Mouse (Mus musculus): ENCODE data around the gene Wnt8b.
"Not testable (repeated sequence)": the region's sequence is repeated elsewhere in the genome, so short reads cannot be mapped to it uniquely, and the experiment has no call there.

The Wnt8b gene

DNA sequence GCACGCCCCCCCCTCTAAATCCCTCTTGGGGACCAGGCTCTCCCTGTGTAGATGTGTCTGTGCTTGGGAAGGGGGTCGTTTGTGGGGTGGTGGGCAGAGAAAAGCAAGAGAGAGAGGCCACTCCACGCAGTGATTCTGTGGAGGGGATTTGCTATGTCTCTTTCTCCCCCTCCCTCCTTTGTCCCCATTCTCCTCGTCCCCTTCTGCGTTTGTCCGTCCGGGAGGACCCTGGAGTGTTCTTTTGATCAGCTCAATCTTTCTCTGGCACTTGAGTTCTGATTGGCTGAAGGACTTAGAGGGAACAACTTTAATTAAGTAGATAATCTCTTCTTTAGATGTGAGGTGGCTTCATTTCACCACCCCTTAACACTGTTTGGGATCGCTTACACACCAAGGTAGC lies at the start of gene Wnt8b:
Wnt8b (plus strand) TSS at position 345 of the 400 bp plus-strand sequence.
- no peak for DNase-seq (ENCODE audit: low spot score in 2 of 2)

DNA sequence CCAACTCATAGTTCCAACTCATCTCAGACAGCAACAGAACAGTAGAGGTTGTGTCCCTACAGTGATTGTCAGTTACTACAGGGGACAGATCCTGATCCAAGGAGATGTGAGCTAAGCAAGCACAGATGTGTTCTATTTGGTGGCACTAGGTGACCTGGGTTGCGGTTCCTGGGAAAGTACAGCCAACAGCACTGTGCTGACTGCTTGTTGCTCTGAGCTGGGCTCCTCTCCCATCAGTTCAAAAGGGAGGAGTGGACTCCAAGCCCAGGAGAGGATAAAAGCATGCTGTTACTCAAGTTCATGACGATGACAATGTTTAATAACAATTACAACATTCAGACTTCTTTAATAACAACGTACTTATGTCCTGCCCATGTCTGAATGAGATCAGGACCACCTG lies 47.5 kb upstream of the Wnt8b start:
- no peak for DNase-seq (ENCODE audit: low spot score in 2 of 2)

DNA sequence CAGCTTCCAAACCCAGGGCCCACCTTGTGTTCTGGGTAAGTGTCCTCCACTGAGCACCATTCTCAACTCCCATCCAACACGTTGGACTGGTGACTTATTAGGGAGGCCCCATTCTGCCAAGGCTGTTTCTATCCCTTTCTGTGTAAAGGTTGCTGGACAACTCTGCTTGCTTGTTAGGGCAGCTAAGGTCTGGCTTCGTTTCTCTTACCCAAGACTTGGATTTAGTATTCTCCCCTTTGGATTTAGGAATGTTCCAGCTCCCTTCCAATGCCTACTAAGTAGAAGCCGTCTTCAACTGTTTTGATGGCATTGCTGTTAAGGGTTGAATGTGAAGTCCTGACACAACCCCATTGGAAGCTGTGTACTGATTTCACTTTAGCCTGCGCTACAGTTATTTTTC lies 45.3 kb upstream of the Wnt8b start:
- DNase-seq (ENCODE audit: low spot score in 2 of 2), result no peak

DNA sequence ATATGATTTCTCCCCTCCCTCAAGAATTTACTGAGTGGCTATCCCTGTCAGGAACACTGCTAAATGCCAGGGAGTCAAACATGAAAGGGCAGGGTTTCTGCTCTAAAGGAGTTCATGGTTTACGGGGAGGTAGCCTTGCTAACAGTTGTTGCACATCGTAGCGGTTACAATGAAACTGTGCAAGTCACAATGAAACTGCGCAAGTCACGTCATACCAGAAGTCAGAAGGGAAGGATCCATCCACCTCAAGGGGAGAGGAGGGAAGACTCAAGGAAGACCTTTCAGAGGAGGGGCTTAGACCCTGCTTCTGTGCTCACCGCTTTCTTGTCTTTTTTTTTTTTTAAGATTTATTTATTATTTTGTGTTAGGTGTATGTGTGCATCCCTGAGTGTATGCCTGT lies 38.4 kb upstream of the Wnt8b start:
- no peak for DNase-seq (ENCODE audit: low spot score in 2 of 2)

DNA sequence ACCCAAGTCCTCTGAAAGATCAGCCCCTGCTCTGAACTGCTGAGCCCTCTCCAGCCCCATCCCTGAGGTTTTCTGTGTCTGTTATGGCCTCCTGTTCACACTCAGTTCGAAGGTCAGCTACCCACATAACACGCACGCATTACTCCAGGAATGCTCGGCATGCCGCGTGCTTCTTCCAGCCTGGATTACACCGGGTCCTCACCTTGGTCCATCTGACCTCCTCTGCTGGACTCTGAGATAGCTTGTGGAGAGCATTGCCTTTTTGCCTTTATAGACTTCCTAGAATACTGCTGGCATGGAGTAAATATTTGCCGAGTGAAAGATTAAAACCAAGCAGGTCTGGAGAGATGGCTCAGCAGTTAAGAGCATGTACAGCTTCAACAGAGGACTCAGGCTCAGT lies 37.9 kb upstream of the Wnt8b start:
- DNase-seq (ENCODE audit: low spot score in 2 of 2), result no peak

DNA sequence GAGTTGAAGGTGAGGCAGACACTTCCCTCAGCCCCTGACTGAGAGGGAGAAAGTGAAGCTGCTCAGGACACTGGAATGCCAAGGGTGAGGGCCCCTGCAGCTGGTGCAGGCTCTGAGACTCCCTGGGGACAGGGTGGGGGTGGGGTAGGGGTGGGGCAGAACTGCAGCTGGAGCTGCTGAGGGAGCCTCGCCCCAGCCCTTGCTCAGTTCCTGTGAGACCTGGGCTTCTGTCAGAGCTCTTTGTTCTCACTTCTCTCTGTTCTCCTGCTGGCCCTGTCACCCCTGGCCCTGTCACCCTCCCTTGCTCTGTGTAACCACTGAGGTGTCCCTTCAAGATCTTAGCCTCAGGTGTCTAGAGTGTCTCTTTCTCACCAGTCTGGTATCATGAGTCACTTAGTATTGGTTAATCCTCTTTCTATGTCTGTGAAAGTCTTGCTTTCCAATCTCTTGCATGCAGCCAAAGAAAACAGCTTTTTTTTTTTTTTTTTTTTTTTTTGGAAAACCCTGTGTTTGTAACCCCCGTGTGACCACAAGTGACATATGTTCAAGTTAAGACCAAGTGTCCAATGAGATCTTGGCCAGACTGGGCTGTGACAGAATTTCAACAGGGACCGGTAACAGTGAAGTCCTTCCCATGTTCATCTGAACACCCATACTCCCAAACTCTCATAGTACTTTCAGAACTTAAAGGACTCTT lies 35.8 kb upstream of the Wnt8b start:
- DNase-seq (ENCODE audit: low spot score in 2 of 2), result no peak

DNA sequence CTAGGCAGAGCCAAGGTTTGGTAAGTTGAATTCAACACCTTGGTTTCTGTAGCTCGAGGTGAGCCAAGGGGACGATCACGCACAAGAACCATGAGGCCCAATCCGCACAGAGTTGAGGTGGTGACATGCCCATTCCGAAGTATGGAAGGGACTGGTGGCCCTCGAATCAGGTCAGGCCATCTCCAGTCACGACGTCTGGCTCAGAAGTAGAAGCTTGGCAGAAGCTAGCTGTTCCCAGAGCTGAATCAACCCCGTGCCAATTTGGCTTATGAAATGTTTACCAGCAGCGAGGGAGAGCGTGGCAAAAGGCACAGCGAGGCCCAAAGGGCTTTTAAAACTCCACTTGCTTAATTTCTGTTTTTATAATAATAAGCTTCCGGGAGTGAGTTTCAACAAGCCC lies 34.6 kb upstream of the Wnt8b start:
- DNase-seq (ENCODE audit: low spot score in 2 of 2), result no peak

DNA sequence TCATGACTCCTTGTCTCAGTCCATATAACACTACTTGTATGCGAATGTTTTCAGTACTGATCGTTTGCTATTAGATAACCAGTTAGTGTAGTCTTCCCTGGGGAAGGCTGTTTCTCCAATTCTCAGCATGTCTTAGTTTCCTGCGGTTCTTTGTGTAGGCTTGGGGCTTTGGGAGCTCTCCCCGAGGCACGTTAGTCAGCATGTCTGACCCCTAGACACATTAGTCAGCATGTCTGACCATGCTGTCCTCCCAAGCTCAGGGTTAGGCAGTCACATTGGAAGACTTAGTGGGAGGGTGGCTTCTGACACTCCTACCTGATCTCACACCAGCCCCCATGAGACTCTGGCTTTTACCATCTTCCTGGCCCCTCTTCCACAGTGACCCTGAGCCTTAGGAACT lies 32.8 kb upstream of the Wnt8b start:
- no peak for DNase-seq (ENCODE audit: low spot score in 2 of 2)

DNA sequence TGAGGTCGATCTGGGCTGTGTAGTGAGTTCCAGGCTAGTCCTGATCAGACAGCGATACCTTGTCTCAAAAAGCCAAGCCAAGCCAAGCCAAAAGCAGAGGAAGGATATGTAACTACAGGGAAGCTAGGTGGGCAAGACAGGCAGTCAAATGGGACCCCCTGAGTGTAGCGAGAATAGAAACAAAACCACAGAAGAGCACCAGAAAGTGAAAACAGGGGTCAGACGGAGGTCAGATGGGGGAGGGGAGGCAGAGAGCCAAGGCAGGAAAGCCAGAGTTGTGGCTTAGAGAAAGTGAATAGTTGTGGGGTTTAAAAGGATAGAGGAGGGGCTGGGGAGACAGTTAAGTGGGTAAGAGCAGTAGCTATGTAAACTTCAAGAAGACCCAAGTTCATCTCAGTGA lies 31.8 kb upstream of the Wnt8b start:
- peak in 1 of 2 experiments; percentile 12 for DNase-seq (ENCODE audit: low spot score in 2 of 2)

DNA sequence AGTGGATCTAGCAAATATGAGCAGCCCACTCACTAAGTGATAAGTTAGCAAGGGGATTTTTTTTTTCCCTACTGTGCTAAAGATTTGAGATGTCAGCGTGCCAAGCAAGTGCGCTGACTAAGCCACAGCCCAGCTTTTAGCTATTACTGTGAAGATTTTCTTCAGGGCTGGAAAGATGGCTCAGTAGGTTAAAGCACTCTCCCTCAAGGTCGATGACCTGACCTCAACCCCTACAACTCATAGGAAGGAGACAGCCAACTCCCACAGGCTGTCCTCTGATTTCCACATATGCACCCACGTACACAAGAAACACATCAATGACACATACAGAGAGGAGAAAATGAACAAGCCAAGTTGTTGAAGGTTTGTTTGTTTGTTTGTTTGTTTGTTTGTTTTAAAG lies 31.1 kb upstream of the Wnt8b start:
- no peak for DNase-seq (ENCODE audit: low spot score in 2 of 2)

DNA sequence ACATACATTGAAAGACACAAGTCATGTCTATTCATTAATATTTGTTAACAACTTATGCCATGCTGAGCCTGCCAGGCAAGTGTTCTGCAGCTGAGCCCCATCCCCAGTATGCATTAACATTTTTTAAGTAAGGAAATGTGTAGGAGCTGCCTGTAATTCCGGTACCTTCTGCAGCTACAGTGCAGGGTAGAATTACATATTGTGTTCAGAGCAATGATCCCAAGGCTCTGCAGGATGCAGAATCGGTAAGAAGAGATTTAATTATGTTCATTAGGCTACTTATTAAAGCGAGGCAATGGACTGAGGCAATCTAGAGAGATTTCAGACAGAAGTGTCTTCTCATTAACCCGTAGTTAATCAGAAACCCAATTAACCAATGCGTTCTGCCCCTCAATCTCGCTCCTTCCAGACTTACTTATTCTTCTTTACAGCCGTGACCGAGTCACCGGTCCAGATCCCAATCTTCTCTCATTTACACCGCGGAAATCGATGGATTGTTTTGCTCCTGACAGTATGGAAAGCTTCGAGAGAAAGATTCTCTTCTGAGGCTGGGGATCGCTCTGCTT lies 27.2 kb upstream of the Wnt8b start:
- not testable (repeated sequence) for DNase-seq (ENCODE audit: low spot score in 2 of 2)

DNA sequence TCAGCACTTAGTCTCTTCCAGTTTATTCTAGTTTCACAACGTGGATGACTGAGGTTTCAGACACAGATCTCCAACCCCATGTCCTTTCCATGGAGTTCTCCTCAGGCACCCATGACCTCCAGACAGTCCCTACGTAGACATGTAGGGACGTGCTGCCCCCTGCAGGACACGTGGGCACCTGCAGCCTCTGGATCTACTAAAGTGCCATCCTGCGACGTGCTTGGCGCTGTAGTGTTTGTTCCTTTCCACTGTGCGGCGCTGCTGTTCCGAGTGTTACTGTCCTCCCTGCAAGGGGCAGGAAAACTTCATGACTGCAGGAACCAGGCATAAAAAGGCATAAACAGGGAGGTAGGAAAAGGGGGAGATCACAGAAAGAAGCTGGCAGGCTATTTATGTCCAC lies 19.1 kb upstream of the Wnt8b start:
- peak; percentile 63 to 87 for DNase-seq (ENCODE audit: low spot score in 2 of 2)

DNA sequence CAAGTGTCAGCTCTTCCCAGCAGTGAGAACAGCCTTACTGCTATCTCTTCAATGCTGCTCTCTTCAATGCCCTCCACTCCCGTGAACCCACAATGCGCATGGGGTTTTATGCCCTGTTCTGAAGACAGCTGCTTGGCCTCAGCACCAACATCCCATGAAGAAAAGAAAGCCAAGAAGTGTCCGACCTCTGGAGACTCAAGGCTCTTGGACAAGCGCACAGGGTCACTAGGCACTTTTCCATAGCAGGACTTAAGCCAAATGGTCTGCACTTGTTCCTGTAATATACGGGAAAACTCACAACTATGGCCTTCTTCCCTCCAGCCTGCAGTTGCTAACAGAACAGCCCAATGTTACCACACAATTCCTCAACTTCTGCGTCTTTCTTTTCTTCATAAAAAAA lies 18.0 kb upstream of the Wnt8b start:
- no peak for DNase-seq (ENCODE audit: low spot score in 2 of 2)

DNA sequence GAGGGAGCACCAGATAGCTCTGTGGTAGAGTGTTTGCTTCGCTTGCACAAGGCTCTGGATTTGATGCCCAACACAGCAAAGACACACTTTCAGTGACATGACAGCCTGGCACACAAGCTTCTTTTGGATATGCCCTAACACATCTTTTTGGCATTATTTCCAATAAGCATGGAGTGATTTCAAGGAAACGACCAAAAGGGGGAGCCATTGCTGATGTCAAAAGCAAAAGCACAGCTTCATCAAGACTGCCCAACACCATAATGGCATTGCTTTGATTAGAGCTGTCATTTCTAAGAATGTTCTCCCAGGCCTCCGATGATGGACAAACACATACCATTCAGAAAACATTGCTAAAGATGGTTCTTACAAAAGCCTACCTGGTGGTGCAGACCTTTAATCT lies 16.7 kb upstream of the Wnt8b start:
- DNase-seq (ENCODE audit: low spot score in 2 of 2), result peak in 1 of 2 experiments; percentile 25

DNA sequence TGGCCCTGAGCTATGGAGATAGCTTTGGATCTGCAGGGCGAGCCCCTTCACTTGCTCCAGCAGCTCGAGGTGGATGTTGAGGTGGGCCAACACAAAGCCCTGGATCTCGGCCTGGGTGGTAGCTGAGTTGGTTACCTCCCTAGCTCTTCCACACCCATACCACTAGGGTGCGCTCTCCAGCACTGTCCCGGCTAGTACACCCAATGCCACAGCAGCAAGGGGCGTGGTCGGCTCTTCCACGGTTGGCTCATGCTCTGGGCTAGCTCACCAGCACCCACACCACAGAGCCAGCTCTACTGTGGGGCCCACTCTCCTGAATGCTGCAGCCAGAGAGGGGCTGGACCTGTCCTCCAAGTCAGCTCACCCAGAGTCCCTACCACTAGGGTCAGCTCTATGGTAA lies 6.0 kb upstream of the Wnt8b start:
- DNase-seq (ENCODE audit: low spot score in 2 of 2), result peak; percentile 51 to 85

DNA sequence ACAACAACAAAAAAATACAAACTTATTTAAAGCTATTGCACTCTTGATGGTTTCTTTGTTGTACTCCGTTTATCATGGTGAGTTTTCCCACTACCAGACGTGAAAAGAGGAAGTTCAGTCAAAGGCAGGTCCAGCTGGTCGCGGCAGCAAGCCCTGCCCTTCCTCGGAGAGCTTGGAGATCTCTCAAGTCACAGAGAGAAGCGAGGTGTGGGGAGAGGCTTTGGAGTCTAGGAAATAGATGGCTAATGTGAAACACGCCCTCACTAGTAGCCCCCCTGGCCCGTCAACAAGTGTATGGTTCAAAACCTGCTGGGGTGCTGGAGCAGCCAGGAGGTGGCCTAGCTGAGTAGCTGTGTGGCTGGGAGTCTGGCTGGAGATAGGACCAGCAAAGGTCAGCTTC lies 3.2 kb downstream of the Wnt8b start:
- no peak for DNase-seq (ENCODE audit: low spot score in 2 of 2)

DNA sequence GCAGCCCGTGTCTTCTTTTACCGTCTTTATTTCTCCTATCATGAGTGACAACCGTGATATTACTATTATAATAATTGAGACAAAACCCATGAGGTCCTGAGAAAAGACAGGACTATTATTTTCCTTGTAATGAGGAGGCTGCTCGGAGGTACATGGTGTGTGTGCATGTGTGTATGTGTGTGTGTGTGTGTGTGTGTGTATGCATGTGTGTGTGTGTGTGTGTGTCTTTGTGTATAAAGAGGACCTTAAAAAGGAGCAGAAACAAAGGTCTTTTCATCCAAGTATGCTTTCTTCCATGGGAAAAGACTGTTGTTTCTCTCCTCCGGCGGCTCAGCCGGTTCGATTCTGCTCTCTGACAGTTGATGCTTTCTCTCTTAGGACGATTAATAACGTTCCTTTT lies 3.7 kb downstream of the Wnt8b start:
- no peak for DNase-seq (ENCODE audit: low spot score in 2 of 2)

DNA sequence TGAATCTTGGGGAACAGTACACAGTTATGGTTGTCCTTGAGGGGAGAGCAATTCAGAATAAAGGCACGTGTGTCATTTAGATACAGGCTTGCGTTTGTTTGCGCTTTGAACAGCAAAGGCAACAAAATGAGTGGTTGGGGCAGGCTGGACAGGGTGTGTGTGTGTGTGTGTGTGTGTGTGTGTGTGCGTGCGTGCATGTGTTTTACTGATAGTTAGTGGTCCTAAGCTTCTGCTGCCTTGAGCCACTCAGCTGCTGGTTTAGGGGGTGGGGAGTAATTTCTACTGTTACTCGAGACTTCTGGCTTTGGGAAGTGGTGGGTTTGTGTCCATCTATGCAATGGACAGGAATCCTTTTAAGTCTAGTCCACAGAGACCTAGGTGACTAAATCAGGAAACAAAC lies 5.7 kb downstream of the Wnt8b start:
- DNase-seq (ENCODE audit: low spot score in 2 of 2), result no peak

DNA sequence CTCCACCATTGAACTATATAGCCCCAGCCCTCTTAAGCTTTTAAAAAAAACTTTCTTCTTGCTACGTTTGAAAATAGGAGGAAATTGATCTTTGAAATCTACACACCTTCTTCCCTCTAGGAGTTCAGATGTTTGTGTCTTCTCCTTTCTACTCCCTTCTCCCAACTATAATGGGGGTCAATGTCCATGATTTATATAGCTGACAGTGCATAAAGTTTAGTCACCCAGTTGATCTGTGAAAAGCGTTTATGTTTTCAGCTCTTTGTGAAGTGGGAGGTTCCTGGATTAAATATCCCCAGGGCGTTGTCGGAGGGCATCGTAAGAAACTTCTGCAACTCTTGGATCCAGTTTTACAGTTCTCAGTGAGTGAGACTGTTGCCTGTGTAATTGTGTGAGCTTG lies 7.0 kb downstream of the Wnt8b start:
- no peak for DNase-seq (ENCODE audit: low spot score in 2 of 2)

DNA sequence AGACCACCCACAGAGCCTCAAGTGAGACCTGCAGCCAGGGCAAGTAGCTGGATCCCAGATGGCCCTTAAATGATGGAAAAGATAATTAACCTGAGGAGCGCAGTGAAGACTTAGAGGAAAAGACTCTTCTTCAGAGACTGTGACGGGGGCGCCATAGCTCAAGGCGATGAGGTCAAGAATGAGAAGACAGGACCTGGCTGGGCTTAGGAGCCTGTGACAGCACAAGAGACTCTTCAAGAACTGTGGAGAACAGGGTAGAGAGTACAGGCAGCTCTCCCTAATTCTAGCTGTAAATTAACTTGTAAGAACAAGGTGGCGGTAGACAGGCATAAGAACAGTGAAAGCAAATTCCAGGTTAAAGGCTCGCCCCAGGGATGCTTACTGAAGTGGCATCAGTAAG lies 8.7 kb downstream of the Wnt8b start:
- DNase-seq (ENCODE audit: low spot score in 2 of 2), result no peak

DNA sequence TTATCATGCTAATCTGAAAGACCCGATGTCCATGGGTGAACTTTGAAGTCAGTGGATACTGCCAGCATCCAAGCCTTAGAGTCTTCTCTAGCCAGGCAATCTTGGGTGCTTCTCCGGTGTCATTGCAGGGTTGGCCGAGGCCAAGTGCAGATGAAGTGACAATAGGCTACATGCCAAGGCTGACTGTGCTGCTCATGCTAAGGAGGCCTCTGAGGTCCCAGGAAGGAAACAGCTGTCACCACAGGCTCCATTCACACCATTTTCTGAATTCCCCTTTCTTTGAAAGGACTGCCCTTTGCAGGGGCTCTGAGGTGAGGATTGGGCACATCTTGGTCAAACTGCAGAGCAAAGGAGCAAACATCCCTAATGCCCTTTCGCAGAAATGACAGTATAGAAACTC lies 9.5 kb downstream of the Wnt8b start:
- DNase-seq (ENCODE audit: low spot score in 2 of 2), result no peak

DNA sequence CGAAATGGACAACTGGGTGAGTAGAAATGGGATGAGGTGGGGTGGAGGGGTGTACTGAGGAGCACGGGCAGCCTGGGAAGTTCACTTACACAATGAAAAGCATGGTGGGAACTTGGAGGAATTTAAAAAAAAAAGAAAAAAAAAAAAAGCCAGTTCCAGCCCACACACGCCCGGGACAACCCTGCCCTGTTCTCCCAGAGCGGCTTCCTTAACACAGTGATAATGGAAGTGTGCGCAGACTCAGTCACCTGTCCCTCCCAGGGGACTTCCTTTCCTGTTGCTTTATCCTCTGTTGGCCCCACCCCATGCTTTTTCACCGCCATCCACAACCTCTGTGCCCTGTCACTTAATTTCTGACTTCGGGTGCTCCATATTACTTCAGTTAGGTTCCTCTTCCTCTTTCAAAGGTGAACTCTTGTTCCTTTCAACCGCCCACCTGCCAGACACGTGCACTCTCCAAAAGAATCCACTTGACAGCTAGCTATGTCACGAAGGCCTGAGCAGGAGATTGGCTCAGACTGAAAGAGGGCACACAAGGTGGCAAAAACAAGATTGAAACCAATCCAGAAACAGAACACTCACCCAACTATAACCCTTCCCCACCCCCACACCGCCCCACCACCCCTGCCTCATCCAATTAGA lies 17.4 kb downstream of the Wnt8b start:
- no peak for DNase-seq (ENCODE audit: low spot score in 2 of 2)

DNA sequence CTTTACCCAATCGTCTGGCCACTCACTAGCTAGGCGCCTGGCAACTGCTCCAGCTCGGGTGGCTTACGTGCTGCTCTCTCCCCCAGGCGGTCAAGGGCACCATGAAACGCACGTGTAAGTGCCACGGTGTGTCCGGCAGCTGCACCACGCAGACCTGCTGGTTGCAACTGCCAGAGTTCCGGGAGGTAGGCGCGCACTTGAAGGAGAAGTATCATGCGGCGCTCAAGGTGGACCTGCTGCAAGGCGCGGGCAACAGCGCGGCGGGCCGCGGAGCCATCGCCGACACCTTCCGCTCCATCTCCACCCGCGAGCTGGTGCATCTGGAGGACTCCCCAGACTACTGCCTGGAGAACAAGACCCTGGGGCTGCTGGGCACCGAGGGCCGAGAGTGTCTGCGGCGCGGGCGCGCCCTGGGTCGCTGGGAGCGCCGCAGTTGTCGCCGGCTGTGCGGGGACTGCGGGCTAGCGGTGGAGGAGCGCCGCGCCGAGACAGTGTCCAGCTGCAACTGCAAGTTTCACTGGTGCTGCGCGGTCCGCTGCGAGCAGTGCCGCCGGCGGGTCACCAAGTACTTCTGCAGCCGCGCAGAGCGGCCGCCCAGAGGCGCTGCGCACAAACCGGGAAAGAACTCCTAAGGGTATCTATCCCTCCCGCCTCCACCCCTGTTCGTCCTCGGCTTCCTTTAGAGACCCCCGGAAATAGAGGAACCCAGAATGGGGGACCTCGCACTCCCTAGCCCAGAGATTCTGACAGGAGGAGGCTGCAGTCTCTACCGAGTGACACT lies 18.4 kb downstream of the Wnt8b start:
- DNase-seq (ENCODE audit: low spot score in 2 of 2), result peak; percentile 31 to 47
